Mouse (Mus musculus) brown adipose tissue, adult 24 weeks (tissue): Measurements from ENCODE around the gene Xdh. TPM values are rescaled to one million over a fixed set of nuclear protein-coding genes. Genes with fewer than 3 reads are reported as not detected.

ENCODE experiments used
- H3K27ac ChIP-seq: fragments of 200-500 bp; replicated peaks from 2 replicates; pipeline ENCODE4 v1.5.1; 2012; ENCODE audit warnings: low read depth, mild to moderate bottlenecking, low read length
- H3K4me1 ChIP-seq: fragments of 200-500 bp; 2 replicates; pipeline ENCODE4 v1.6.1; 2012; ENCODE audit warnings: low read length, mixed read lengths; ENCODE audit not compliant: control insufficient read depth, insufficient read depth, insufficient read length
- H3K4me3 ChIP-seq: fragments of 200-500 bp; 2 replicates; pipeline ENCODE4 v1.5.1; 2012; ENCODE audit warnings: low read depth, mild to moderate bottlenecking, low read length, moderate library complexity; ENCODE audit not compliant: insufficient read depth
- polyA plus RNA-seq: library from polyadenylated mRNA; stranded (reverse); fragments of >200 nt; gene quantifications from 2 replicates; pipeline ENCODE4 v1.2.4, GENCODE M21; 2012; ENCODE audit not compliant: missing spikeins, insufficient read depth, insufficient read length

Xdh gene
- polyA plus RNA-seq, 1 experiment, result 49.3 TPM

- Histone ChIP-seq H3K4me3 (no peak overlapping the region), H3K4me1 (no peaks in the 10 kb centered on the region), H3K27ac (peak overlapping the region; percentile 23; the same call in 1 of the 2 replicates)
These were observed 31.0 kb downstream of the Xdh start for GRCm38 (mm10) chr17:73918944-73919381.

GRCm38 (mm10) chr17:73918138-73918537 lies 31.9 kb downstream of the Xdh start:
- no peak overlapping the region for H3K27ac ChIP-seq
- H3K4me1 ChIP-seq, result no peaks in the 10 kb centered on the region
- H3K4me3 ChIP-seq, result no peak overlapping the region

GRCm38 (mm10) chr17:73917713-73918112 lies 32.3 kb downstream of the Xdh start:
- Histone ChIP-seq H3K4me3 (no peak overlapping the region), H3K4me1 (no peaks in the 10 kb centered on the region)

GRCm38 (mm10) chr17:73914730-73915129 lies 35.3 kb downstream of the Xdh start:
- H3K4me3 ChIP-seq, result no peak overlapping the region
- H3K27ac ChIP-seq, result no peak overlapping the region
- H3K4me1 ChIP-seq, result no peaks in the 10 kb centered on the region

More at GRCm38 (mm10) chr17:73917713-73918112, 32.3 kb downstream of the Xdh start:
- H3K27ac ChIP-seq, result no peak overlapping the region

GRCm38 (mm10) chr17:73906076-73906475 lies 43.9 kb downstream of the Xdh start:
- Histone ChIP-seq H3K27ac (no peak overlapping the region), H3K4me3 (no peak overlapping the region)

GRCm38 (mm10) chr17:73905043-73905750 lies 44.8 kb downstream of the Xdh start:
- Histone ChIP-seq H3K27ac (no peak overlapping the region), H3K4me3 (no peak overlapping the region), H3K4me1 (no peaks in the 10 kb centered on the region)

More at GRCm38 (mm10) chr17:73906076-73906475, 43.9 kb downstream of the Xdh start:
- no peaks in the 10 kb centered on the region for H3K4me1 ChIP-seq

GRCm38 (mm10) chr17:73903121-73903520 lies 46.9 kb downstream of the Xdh start:
- no peaks in the 10 kb centered on the region for H3K4me1 ChIP-seq
- H3K4me3 ChIP-seq, result no peak overlapping the region
- no peak overlapping the region for H3K27ac ChIP-seq

GRCm38 (mm10) chr17:73902234-73902636 lies 47.8 kb downstream of the Xdh start:
- H3K4me1 ChIP-seq, result no peaks in the 10 kb centered on the region
- no peak overlapping the region for H3K4me3 ChIP-seq
- H3K27ac ChIP-seq, result no peak overlapping the region

GRCm38 (mm10) chr17:73894399-73894798 lies 55.6 kb downstream of the Xdh start:
- Histone ChIP-seq H3K27ac (no peak overlapping the region), H3K4me3 (no peak overlapping the region), H3K4me1 (no peaks in the 10 kb centered on the region)

GRCm38 (mm10) chr17:73893822-73894221 lies 56.2 kb downstream of the Xdh start:
- Histone ChIP-seq H3K4me1 (no peaks in the 10 kb centered on the region), H3K27ac (no peak overlapping the region), H3K4me3 (no peak overlapping the region)

- H3K4me1 ChIP-seq, result no peaks in the 10 kb centered on the region
- no peak overlapping the region for H3K4me3 ChIP-seq
- H3K27ac ChIP-seq, result no peak overlapping the region
These were observed 56.8 kb downstream of the Xdh start for GRCm38 (mm10) chr17:73893207-73893606.

- no peak overlapping the region for H3K4me3 ChIP-seq
- no peaks in the 10 kb centered on the region for H3K4me1 ChIP-seq
- no peak overlapping the region for H3K27ac ChIP-seq
These were observed 58.4 kb downstream of the Xdh start for GRCm38 (mm10) chr17:73891590-73891989.

GRCm38 (mm10) chr17:73886071-73886785 lies 63.8 kb downstream of the Xdh start:
- Histone ChIP-seq H3K4me3 (no peak overlapping the region), H3K27ac (no peak overlapping the region), H3K4me1 (no peaks in the 10 kb centered on the region)

GRCm38 (mm10) chr17:73883332-73883731 lies 66.7 kb downstream of the Xdh start:
- H3K4me1 ChIP-seq, result no peaks in the 10 kb centered on the region
- H3K4me3 ChIP-seq, result no peak overlapping the region
- H3K27ac ChIP-seq, result no peak overlapping the region

GRCm38 (mm10) chr17:73882194-73882593 lies 67.8 kb downstream of the Xdh start:
- no peaks in the 10 kb centered on the region for H3K4me1 ChIP-seq
- H3K27ac ChIP-seq, result no peak overlapping the region
- H3K4me3 ChIP-seq, result no peak overlapping the region

GRCm38 (mm10) chr17:73881295-73881694 lies 68.7 kb downstream of the Xdh start:
- H3K4me3 ChIP-seq, result no peak overlapping the region
- no peaks in the 10 kb centered on the region for H3K4me1 ChIP-seq
- H3K27ac ChIP-seq, result no peak overlapping the region
